Mouse (Mus musculus) lung, embryonic 14.5 days (tissue): ENCODE data around the gene Rap2a. TPM values are rescaled to one million over a fixed set of nuclear protein-coding genes. Genes with fewer than 3 reads are reported as not detected.

Source experiments
- ATAC-seq: fragments of 200-750 bp; cut with Nextera tagmentation; 2 replicates; pipeline ENCODE4 v1.8.0; 2017; ENCODE audit warnings: mild to moderate bottlenecking, moderate TSS enrichment, moderate library complexity; ENCODE audit not compliant: insufficient read depth
- DNase-seq: peaks from one replicate; pipeline ENCODE4 v3.0.0-alpha.2; 2015
- H3K27ac ChIP-seq: fragments of 300-500 bp; sonication (generic); 2 replicates; pipeline ENCODE4 v1.5.1; 2014; ENCODE audit warnings: low read depth, mild to moderate bottlenecking, moderate library complexity
- H3K27me3 ChIP-seq: fragments of 300-500 bp; sonication (generic); 2 replicates; pipeline ENCODE4 v1.6.1; 2014; ENCODE audit warnings: low read length, control low read depth; ENCODE audit not compliant: insufficient read depth
- H3K36me3 ChIP-seq: fragments of 300-500 bp; sonication (generic); 2 replicates; pipeline ENCODE4 v1.6.1; 2014; ENCODE audit warnings: control low read depth; ENCODE audit not compliant: insufficient read depth
- H3K4me1 ChIP-seq: fragments of 300-500 bp; sonication (generic); 2 replicates; pipeline ENCODE4 v1.6.1; 2014; ENCODE audit warnings: antibody characterized with exemption, control low read depth; ENCODE audit not compliant: insufficient read depth
- H3K4me2 ChIP-seq: fragments of 300-500 bp; sonication (generic); 2 replicates; pipeline ENCODE4 v1.6.1; 2014; ENCODE audit warnings: mild to moderate bottlenecking
- H3K4me3 ChIP-seq: fragments of 300-500 bp; sonication (generic); 2 replicates; pipeline ENCODE4 v1.5.1; 2014; ENCODE audit warnings: low read depth, low read length
- H3K9ac ChIP-seq: fragments of 300-500 bp; sonication (generic); 2 replicates; pipeline ENCODE4 v1.6.1; 2014
- H3K9me3 ChIP-seq: fragments of 300-500 bp; sonication (generic); 2 replicates; pipeline ENCODE4 v1.6.1; 2016; ENCODE audit warnings: low read depth, low read length, control low read depth
- CTCF ChIP-seq: IDR thresholded peaks from 2 replicates; pipeline ENCODE4 v1.5.1; 2016; ENCODE audit warnings: antibody characterized with exemption, low read depth
- WGBS: fragments of 180-500 bp; shearing (Covaris S2); extraction: QIAGEN DNeasy Blood & Tissue Kit; methylation state at CpG from one replicate; pipeline ENCODE4 v1.1.7; 2014; 5-methylcytosine and 5-hydroxymethylcytosine counted together
- polyA plus RNA-seq: library from polyadenylated mRNA; unstranded; fragments of >200 nt; fragmentation: Nextera tagmentation; extraction: Ambion mirVana; gene quantifications from 2 replicates; pipeline ENCODE4 v1.2.1, GENCODE M21; 2014

The Rap2a gene
- polyA plus RNA-seq, 1 experiment from 2014 or later, result 48.4 TPM

DNA sequence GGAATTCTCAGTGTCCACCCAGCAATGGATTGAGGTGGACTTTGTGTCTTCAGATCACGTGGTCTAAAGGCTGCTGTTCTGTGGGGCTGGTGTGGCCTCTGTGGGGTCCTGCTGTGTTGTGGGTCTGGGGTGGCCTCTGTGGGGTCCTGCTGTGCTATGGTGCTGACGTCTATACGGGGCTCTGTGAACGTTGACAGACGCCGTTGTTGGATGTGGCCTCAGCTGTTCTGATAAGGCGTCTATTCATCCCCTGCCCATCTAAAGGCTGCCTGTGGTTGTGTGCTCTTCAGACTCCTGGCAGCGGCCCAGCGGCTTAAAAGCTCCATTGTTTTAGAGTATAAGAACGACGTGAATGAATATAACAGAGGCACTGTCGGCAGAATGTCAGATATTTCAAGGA lies 29.3 kb downstream of the Rap2a start:
- Histone ChIP-seq H3K4me1 (peaks cover 12% of the 10 kb centered on the region), H3K27ac (no peak overlapping the region), H3K36me3 (peaks cover 43% of the 10 kb centered on the region), H3K9ac (no peak overlapping the region), H3K9me3 (no peaks in the 10 kb centered on the region), H3K27me3 (no peaks in the 10 kb centered on the region), H3K4me3 (no peak overlapping the region), H3K4me2 (no peak overlapping the region)
- DNase-seq (peak; percentile 74), ATAC-seq (peak; percentile 67)
- WGBS, result 35% methylated on average over 12 of the region's 12 CpGs
- TF ChIP-seq CTCF, result no peak

DNA sequence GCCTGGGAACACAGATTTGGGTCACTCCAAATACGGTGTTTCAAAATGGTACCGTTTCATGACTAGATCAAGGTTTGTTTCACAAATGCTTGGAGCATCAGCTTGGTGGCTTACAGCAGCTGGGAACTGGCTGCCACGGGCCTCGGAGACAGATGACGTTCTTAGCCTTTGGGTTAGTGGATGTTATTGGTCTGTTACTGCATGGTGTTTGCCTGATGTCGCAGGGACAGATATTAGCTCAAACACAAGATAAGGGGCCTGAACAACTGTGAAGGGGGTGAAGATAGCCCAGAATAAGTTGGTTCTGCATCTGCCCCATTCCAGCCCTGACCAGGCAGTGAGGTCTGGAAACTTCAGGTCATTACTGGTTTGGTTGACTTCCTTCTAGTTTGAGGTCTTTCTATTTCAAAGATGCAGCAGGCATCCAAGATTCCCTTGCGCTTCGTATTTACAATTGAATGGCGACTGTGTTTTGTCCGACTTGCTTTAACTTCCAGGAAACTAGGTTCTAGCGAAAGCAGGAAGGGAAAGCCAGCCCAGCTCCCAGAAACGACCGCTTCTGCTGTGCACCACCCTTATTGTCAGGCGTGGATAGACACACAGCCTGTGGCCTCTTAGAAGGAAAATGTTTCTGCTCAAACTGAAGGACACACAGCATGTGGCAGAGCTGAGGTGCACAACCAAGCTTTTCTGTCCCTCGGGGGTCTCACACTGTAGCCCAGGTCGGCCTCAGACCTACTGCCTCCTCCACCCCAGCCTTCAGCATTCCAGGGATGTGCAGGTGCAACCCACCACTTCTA lies 30.5 kb downstream of the Rap2a start:
- Histone ChIP-seq H3K4me2 (no peak overlapping the region), H3K36me3 (peaks cover 38% of the 10 kb centered on the region), H3K27ac (peak overlapping the region; percentile 33; the same call in 1 of the 2 replicates), H3K9me3 (no peaks in the 10 kb centered on the region), H3K27me3 (no peaks in the 10 kb centered on the region), H3K4me3 (no peak overlapping the region), H3K4me1 (peaks cover 14% of the 10 kb centered on the region), H3K9ac (no peak overlapping the region)
- no peak for ATAC-seq
- 72% methylated on average over 16 of the region's 16 CpGs for WGBS
- DNase-seq, result no peak
- TF ChIP-seq CTCF, result no peak

GRCm38 (mm10) chr14:120509366-120509640 lies 31.1 kb downstream of the Rap2a start:
- WGBS, result 68% methylated on average over 5 of the region's 5 CpGs

GRCm38 (mm10) chr14:120511821-120512220 lies 33.6 kb downstream of the Rap2a start:
- Histone ChIP-seq H3K4me2 (no peak overlapping the region), H3K4me1 (peaks cover 28% of the 10 kb centered on the region), H3K36me3 (peaks cover 13% of the 10 kb centered on the region; the same call in 1 of the 2 replicates), H3K27ac (no peak overlapping the region), H3K4me3 (no peak overlapping the region), H3K9me3 (no peaks in the 10 kb centered on the region; the same call in 1 of the 2 replicates), H3K9ac (no peak overlapping the region), H3K27me3 (no peaks in the 10 kb centered on the region)
- no peak for ATAC-seq
- no peak for TF ChIP-seq CTCF
- WGBS, result 73% methylated on average over 5 of the region's 5 CpGs
- DNase-seq, result no peak

More at GRCm38 (mm10) chr14:120509366-120509640, 31.1 kb downstream of the Rap2a start:
- H3K4me2 ChIP-seq, result no peak overlapping the region
- H3K4me3 ChIP-seq, result no peak overlapping the region
- no peak overlapping the region for H3K27ac ChIP-seq
- H3K4me1 ChIP-seq, result peaks cover 17% of the 10 kb centered on the region
- peaks cover 33% of the 10 kb centered on the region; the same call in 1 of the 2 replicates for H3K36me3 ChIP-seq
- DNase-seq (no peak), ATAC-seq (no peak)
- H3K27me3 ChIP-seq, result no peaks in the 10 kb centered on the region
- no peaks in the 10 kb centered on the region for H3K9me3 ChIP-seq
- no peak overlapping the region for H3K9ac ChIP-seq
- no peak for TF ChIP-seq CTCF

- H3K4me3 ChIP-seq, result no peak overlapping the region
- no peaks in the 10 kb centered on the region for H3K27me3 ChIP-seq
- TF ChIP-seq CTCF, result no peak
- no peak overlapping the region for H3K9ac ChIP-seq
- H3K4me2 ChIP-seq, result no peak overlapping the region
- ATAC-seq (peak; percentile 47), DNase-seq (peak; percentile 75)
- H3K9me3 ChIP-seq, result no peaks in the 10 kb centered on the region; the same call in 1 of the 2 replicates
- 25% methylated on average over 4 of the region's 4 CpGs for WGBS
- H3K27ac ChIP-seq, result peak overlapping the region; percentile 5; the same call in 1 of the 2 replicates
- no peaks in the 10 kb centered on the region for H3K36me3 ChIP-seq
- peaks cover 15% of the 10 kb centered on the region for H3K4me1 ChIP-seq
These were observed 36.6 kb downstream of the Rap2a start for GRCm38 (mm10) chr14:120514821-120515271.

DNA sequence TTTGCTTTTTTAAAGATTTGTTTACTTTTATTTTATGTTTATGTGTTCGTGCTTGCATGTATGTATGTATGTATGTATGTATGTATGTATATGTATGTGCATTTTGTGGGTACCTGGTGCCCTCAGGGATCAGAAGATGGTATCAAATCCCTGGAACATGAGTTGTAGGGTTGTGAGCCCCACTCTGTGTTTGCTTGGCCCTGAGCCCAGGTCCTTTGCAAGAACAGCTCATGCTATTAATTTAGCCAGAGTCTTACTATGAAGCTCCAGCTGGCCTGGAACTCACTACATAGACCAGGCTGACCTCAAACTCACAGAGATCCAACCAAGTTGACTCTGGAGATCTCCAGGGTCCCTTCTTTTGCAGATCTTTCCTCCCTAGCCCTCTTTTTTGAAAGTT lies 37.1 kb downstream of the Rap2a start:
- no peak for TF ChIP-seq CTCF
- ATAC-seq (peak; percentile 49; the same call in 1 of the 2 replicates), DNase-seq (peak; percentile 73)
- H3K9me3 ChIP-seq, result no peaks in the 10 kb centered on the region; the same call in 1 of the 2 replicates
- no peak overlapping the region for H3K9ac ChIP-seq
- H3K4me1 ChIP-seq, result peaks cover 15% of the 10 kb centered on the region
- 52% methylated on average over 1 of the region's 1 CpGs for WGBS
- H3K4me3 ChIP-seq, result no peak overlapping the region
- no peak overlapping the region for H3K4me2 ChIP-seq
- H3K27me3 ChIP-seq, result no peaks in the 10 kb centered on the region
- H3K27ac ChIP-seq, result peak overlapping the region; percentile 65; the same call in 1 of the 2 replicates
- H3K36me3 ChIP-seq, result no peaks in the 10 kb centered on the region

- TF ChIP-seq CTCF, result no peak
- Histone ChIP-seq H3K9me3 (no peaks in the 10 kb centered on the region; the same call in 1 of the 2 replicates), H3K36me3 (no peaks in the 10 kb centered on the region), H3K27me3 (no peaks in the 10 kb centered on the region), H3K4me3 (no peak overlapping the region), H3K9ac (no peak overlapping the region), H3K4me1 (peaks cover 14% of the 10 kb centered on the region), H3K27ac (no peak overlapping the region), H3K4me2 (no peak overlapping the region)
- 84% methylated on average over 5 of the region's 5 CpGs for WGBS
- DNase-seq, result no peak
- ATAC-seq, result no peak
These were observed 40.5 kb downstream of the Rap2a start for GRCm38 (mm10) chr14:120518706-120519105.
